Mouse (Mus musculus) C2C12 (cell line): Measurements from ENCODE around the gene Acot7. TPM values are rescaled to one million over a fixed set of nuclear protein-coding genes. Genes with fewer than 3 reads are reported as not detected.

ENCODE experiments used
- H3K27me3 ChIP-seq: one replicate; pipeline ENCODE4 v1.6.1; 2011; ENCODE audit not compliant: control insufficient read depth, insufficient read depth, insufficient read length
- H3K36me3 ChIP-seq: one replicate; pipeline ENCODE4 v1.6.1; 2011; ENCODE audit not compliant: control insufficient read depth, insufficient read depth
- H3K4me3 ChIP-seq: one replicate; pipeline ENCODE4 v1.5.1; 2011; ENCODE audit warnings: mild to moderate bottlenecking, control low read depth; ENCODE audit not compliant: poor library complexity, insufficient read depth, severe bottlenecking
- H3K79me2 ChIP-seq: one replicate; pipeline ENCODE4 v1.6.1; 2011; ENCODE audit not compliant: control insufficient read depth, insufficient read depth
- H3K79me3 ChIP-seq: one replicate; pipeline ENCODE4 v1.6.1; 2011; ENCODE audit warnings: low read depth, control low read depth
- H3ac ChIP-seq: one replicate; pipeline ENCODE3; 2011; ENCODE audit warnings: low read depth; ENCODE audit not compliant: control insufficient read depth, insufficient read length
- CEBPB ChIP-seq: IDR thresholded peaks from one replicate; pipeline ENCODE4 v1.6.1; 2011; ENCODE audit warnings: low read depth, mild to moderate bottlenecking, control low read depth, moderate library complexity
- CTCF ChIP-seq: IDR thresholded peaks from one replicate; pipeline ENCODE4 v1.5.1; 2011; ENCODE audit not compliant: control insufficient read depth, insufficient read depth, insufficient read length
- FOSL1 ChIP-seq: IDR thresholded peaks from one replicate; pipeline ENCODE4 v1.8.0; 2011; ENCODE audit warnings: mild to moderate bottlenecking, low read length; ENCODE audit not compliant: poor library complexity, insufficient read depth, severe bottlenecking
- MAX ChIP-seq: IDR thresholded peaks from one replicate; pipeline ENCODE4 v1.6.1; 2011; ENCODE audit warnings: mild to moderate bottlenecking, control low read depth
- MYOD1 ChIP-seq: IDR thresholded peaks from one replicate; pipeline ENCODE4 v1.6.1; 2011; ENCODE audit warnings: low read depth; ENCODE audit not compliant: control insufficient read depth, insufficient read length
- MYOG ChIP-seq: IDR thresholded peaks from one replicate; pipeline ENCODE4 v1.6.1; 2011; ENCODE audit not compliant: control insufficient read depth, insufficient read length; ENCODE audit errors: extremely low read depth
- USF1 ChIP-seq: IDR thresholded peaks from one replicate; pipeline ENCODE4 v1.6.1; 2011; ENCODE audit warnings: low read depth, mild to moderate bottlenecking, control low read depth, moderate library complexity
- polyA plus RNA-seq: library from polyadenylated mRNA; unstranded; fragments of >200 nt; fragmentation: generic; extraction: Trizol; gene quantifications from one replicate; pipeline ENCODE4 v1.2.1, GENCODE M21; 2012; ENCODE audit warnings: missing spikeins

Gene Acot7
- polyA plus RNA-seq, 1 experiment: 344 TPM

DNA sequence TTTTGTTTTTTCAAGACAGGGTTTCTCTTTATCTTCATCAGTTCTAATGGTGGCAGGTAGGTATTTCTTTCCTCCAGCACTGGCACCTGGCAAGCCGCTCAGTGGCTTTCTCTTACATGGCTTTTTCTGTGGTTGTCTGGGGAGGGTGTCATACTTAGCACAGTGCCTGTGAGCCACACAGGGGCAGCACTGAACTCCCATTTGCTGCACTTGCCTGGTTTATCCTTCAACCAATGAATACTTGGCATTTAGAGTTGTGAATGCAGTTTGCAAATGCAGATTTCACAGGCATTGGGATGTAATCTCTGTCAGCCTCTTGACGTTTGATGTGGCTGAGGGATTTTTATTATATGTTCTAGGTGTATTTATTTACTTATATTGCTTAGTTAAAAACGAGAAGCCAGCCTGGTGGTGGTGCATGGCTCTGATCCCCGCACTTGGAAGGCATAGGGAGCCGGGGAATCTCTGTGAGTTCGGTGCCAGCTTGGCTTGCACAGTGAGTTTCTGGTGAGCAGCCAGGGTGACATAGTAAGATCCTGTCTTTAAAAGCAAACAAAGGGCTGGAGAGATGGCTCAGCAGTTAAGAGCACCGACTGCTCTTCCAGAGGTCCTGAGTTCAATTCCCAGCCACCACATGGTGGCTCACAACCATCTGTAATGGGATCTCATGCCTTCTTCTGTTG lies 6.6 kb downstream of the Acot7 start:
- Histone ChIP-seq H3K27me3 (no peaks in the 10 kb centered on the region), H3K4me3 (no peak overlapping the region)

DNA sequence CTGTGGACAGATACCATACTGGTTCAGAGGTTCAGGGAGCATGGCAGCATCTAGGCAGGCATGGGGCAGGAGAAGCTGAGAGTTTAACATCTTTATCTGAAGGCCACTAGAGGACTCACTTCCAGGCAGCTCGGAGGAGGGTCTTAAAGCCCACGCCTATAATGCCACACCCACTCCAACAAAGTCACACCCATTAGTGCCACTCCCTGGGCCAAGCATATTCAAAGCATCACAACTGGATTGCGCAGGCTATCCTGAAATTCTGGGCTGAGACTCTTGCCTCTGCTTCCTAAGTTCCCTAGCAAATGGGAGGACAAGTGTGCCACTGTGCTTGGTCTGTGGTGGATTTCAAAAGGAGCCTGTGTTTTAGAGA lies 7.2 kb downstream of the Acot7 start:
- no peaks in the 10 kb centered on the region for H3K27me3 ChIP-seq
- peaks cover 41% of the 10 kb centered on the region for H3K36me3 ChIP-seq
- H3K79me2 ChIP-seq: peaks cover 90% of the 10 kb centered on the region
- no peak for TF ChIP-seq MYOG
- TF ChIP-seq CEBPB: no peak
- no peak for TF ChIP-seq FOSL1
- no peak for TF ChIP-seq USF1
- no peak for TF ChIP-seq MAX
- TF ChIP-seq CTCF: no peak
- TF ChIP-seq MYOD1: no peak
- peaks cover 68% of the 10 kb centered on the region for H3K79me3 ChIP-seq
- peak overlapping the region; percentile 19 for H3ac ChIP-seq
- H3K4me3 ChIP-seq: no peak overlapping the region

More for the DNA sequence above, 6.6 kb downstream of the Acot7 start:
- TF ChIP-seq CTCF (no peak), MAX (no peak), CEBPB (no peak), FOSL1 (no peak), USF1 (no peak), MYOG (no peak), MYOD1 (no peak)
- Histone ChIP-seq H3K79me2 (peaks cover 90% of the 10 kb centered on the region), H3K79me3 (peaks cover 68% of the 10 kb centered on the region), H3ac (no peak overlapping the region), H3K36me3 (peaks cover 39% of the 10 kb centered on the region)

DNA sequence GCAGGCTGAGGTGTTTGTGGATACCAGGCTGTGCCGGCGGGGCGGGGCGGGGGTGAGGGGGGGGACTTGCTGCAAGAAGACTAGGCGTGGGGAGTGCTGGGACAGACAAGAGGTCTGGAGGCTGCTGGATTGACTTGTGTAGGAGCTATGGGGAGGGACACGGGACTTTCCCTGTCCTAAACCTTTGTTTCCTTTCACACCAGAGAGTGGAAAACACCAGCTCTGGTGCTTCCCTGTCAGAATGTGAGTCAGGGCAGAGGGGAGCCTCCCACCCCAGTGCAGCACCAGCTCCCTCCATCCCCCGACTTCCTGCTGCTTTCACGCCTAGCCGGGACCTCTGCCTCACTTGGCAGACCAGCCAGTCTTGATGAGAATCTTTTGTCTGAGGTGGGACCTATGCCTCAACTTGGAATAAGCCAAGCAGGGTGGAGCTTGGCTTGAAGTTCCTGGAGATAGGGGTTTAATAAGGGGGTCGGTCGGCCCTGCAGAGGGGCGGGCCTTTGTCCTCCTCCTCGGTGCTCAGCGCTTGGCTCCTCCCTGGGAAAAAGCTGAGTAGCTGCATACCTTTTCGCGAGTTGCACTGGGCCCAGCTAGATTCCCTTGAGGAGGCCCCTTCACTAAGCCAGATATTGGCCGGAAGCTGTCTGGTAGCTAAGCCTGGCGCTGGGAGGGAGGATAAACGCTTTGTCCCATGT lies 7.7 kb downstream of the Acot7 start:
- Histone ChIP-seq H3K36me3 (peaks cover 36% of the 10 kb centered on the region), H3K4me3 (peak overlapping the region; percentile 29), H3K27me3 (no peaks in the 10 kb centered on the region), H3K79me2 (peaks cover 90% of the 10 kb centered on the region), H3ac (peak overlapping the region; percentile 59), H3K79me3 (peaks cover 68% of the 10 kb centered on the region)
- TF ChIP-seq CTCF: no peak
- TF ChIP-seq FOSL1: no peak
- no peak for TF ChIP-seq MAX
- TF ChIP-seq MYOG: no peak
- TF ChIP-seq CEBPB: no peak
- TF ChIP-seq MYOD1: no peak
- TF ChIP-seq USF1: no peak

DNA sequence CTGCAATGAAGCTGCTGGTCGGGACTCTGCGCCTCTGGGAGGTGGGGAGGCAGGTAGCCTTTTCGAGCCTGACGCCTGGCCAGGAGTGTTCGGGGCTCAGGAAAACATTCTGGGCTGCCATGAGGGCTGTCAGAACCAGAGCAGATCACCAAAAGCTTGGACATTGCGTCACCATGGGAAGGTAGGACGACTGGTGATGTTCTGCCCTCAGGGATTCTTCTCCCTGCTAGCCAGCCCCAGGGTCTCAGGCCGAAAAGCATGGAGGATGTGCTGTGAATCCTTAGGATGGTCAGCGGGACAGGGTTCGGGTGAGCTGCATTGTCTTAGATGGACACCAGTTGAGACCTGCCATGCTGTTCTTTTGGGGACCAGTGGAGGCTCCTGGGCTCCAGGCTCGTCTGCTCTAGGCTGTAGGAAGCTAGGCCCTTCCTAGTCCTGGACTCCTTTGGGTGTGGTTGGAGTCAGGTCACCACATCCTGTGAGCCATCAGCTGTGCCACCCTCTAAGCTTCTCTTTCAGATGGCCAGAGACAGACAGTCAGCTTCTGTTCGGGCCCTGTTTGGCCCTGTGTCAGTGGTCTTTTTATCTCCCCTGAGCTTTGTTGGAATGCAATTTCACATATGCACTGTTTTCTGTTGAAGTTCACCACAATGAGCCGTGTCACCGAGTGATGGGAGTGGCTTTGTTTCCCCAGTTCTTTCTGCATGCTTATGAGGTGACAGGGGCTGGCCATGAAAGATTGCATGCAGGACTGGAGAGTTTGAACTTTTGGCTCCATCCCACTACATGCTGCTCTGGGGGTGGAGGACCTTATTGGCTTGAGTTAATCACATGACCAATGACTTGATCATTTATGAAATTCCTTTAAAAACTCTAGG lies 8.5 kb downstream of the Acot7 start:
- peaks cover 90% of the 10 kb centered on the region for H3K79me2 ChIP-seq
- peak overlapping the region; percentile 29 for H3K4me3 ChIP-seq
- H3K36me3 ChIP-seq: peaks cover 32% of the 10 kb centered on the region
- TF ChIP-seq MYOG: no peak
- TF ChIP-seq MAX: peak; percentile 88
- TF ChIP-seq CEBPB: peak; percentile 66
- peak; percentile 36 for TF ChIP-seq MYOD1
- peak; percentile 2 for TF ChIP-seq FOSL1
- TF ChIP-seq CTCF: no peak
- TF ChIP-seq USF1: peak; percentile 90
- no peaks in the 10 kb centered on the region for H3K27me3 ChIP-seq
- H3K79me3 ChIP-seq: peaks cover 68% of the 10 kb centered on the region
- H3ac ChIP-seq: peak overlapping the region; percentile 59

DNA sequence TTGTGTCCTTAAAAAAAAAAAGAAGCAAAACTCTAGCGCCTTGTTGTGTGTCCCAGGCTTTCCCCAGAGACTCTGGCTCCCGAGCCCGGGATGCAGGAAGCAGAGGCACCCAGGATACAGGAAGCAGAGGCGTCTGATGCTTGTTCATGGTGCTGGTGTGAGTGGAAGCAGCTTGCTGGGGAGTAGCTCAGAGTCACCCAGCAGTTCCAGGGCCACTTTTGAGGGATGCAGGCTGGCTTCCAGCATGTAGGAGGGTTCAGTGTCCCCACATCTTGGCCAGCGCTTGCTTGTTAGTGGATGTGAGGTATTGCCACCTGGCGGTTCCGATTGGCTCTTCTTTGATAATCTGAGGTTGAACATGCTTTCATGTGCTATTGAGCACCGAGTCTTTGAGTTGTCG lies 9.2 kb downstream of the Acot7 start:
- Histone ChIP-seq H3K4me3 (peak overlapping the region; percentile 3), H3K36me3 (peaks cover 30% of the 10 kb centered on the region), H3K27me3 (no peaks in the 10 kb centered on the region), H3ac (peak overlapping the region; percentile 46), H3K79me3 (peaks cover 67% of the 10 kb centered on the region), H3K79me2 (peaks cover 90% of the 10 kb centered on the region)
- TF ChIP-seq CEBPB (no peak), FOSL1 (no peak), MAX (no peak), MYOD1 (no peak), USF1 (no peak), MYOG (no peak), CTCF (no peak)

DNA sequence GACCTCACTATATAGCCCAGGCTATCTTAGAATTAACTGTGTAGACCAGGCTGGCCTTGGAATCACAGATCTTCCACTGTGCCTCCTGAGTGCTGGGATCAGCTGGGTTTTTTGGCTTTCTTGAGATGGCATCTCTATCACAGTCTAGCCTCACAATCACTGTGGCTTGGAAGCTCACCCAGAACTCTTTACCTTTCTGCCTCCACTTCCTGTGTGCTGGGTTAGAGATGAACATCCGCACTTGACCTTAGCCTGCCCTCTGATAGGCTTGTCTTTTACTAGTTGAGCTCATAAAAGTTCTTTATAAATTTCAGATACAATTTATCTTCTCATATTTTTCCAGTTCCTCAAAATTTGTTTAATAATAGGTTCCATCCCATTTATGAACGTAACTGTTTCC lies 10.7 kb downstream of the Acot7 start:
- no peaks in the 10 kb centered on the region for H3K27me3 ChIP-seq
- peaks cover 17% of the 10 kb centered on the region for H3K36me3 ChIP-seq
- TF ChIP-seq MAX: no peak
- no peak for TF ChIP-seq USF1
- TF ChIP-seq MYOG: no peak
- TF ChIP-seq CEBPB: no peak
- TF ChIP-seq FOSL1: no peak
- TF ChIP-seq MYOD1: no peak
- TF ChIP-seq CTCF: no peak
- peaks cover 69% of the 10 kb centered on the region for H3K79me3 ChIP-seq
- no peak overlapping the region for H3ac ChIP-seq
- no peak overlapping the region for H3K4me3 ChIP-seq
- peaks cover 90% of the 10 kb centered on the region for H3K79me2 ChIP-seq
